Mouse (Mus musculus): ENCODE results near the gene Gpr146. TPM values are rescaled to one million over a fixed set of nuclear protein-coding genes. Genes with fewer than 3 reads are reported as not detected.
A peak's percentile ranks its signal among the peaks of the same experiment; 100 is the strongest.

Gpr146 gene
- polyA plus RNA-seq, 1 experiment from 2014 or later = 1.8 TPM

DNA sequence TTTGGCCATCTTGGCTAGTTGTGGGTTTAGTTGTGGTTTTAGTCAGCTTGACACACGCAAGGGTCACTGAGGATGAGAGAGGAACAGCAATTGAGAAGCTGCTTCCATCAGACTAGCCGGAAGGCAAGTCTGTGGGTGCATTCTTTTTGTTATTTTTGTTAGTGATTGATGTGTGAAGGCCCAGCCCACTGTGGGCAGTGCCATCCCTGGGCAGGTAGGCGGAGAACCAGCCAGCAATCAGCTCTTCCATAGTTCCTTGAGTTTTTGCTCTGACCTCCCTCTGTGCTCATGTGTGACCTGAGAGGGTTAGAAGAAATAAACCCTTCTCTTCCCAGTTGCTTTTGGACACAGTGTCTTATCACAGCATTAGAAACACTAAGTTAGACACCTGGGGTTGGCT is 4.4 kb upstream of the Gpr146 start:
- H3K9ac ChIP-seq (replicated peaks; ENCODE audit: low read length) = no peak overlapping the region
- no peak overlapping the region for H3K4me2 ChIP-seq (ENCODE audit: low read length)
- 79% methylated on average over 3 of the region's 3 CpGs for WGBS

DNA sequence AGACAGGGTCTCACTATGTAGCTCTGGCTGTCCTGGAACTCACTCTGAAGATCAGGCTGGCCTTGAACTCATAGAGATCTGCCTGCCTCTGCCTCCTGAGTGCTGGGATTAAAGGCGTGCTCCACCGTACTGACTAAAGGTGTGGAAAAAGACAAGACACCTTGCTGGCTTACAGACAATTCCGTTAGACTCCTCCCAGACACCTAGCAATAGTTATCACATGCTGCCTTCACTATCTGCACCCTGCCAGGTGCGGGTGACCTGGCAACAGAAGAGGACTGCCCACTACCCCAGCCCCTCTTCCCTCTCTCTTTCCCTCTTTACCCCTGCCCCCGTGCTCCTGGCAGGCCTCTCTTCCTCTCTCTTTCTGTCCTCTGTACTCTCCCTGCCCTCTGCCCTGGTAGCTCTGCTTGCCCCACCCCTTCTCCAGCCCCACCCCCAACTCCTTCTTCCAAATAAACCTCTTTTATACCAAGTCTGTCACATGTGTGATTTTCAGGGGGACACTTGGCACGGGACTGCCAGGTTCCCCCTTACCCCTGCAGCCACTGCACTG is 3.5 kb upstream of the Gpr146 start:
- H3K9me3 ChIP-seq (ENCODE audit: control insufficient read depth, low read length) = no peaks in the 10 kb centered on the region
- ATAC-seq (ENCODE audit: low FRiP score, low TSS enrichment) (no peak), DNase-seq (no peak)
- no peak overlapping the region for H3K4me3 ChIP-seq (replicated peaks; ENCODE audit: low read depth, low read length)
- no peak overlapping the region for H3K27ac ChIP-seq (replicated peaks; ENCODE audit: low read depth, low read length)
- H3K9ac ChIP-seq (replicated peaks; ENCODE audit: low read length) = no peak overlapping the region
- H3K4me1 ChIP-seq (ENCODE audit: control insufficient read depth, insufficient read depth, low read length) = peaks cover 15% of the 10 kb centered on the region
- no peaks in the 10 kb centered on the region for H3K36me3 ChIP-seq (ENCODE audit: control insufficient read depth, insufficient read depth, low read length)
- WGBS = 82% methylated on average over 6 of the region's 6 CpGs
- no peak overlapping the region for H3K4me2 ChIP-seq (ENCODE audit: low read length)
- H3K27me3 ChIP-seq (ENCODE audit: control insufficient read depth, insufficient read depth, low read length) = no peaks in the 10 kb centered on the region

More for the DNA sequence above, 4.4 kb upstream of the Gpr146 start:
- Histone ChIP-seq H3K27me3 (ENCODE audit: control insufficient read depth, insufficient read depth, low read length) (no peaks in the 10 kb centered on the region), H3K36me3 (ENCODE audit: control insufficient read depth, insufficient read depth, low read length) (no peaks in the 10 kb centered on the region), H3K27ac (replicated peaks; ENCODE audit: low read depth, low read length) (no peak overlapping the region), H3K4me3 (replicated peaks; ENCODE audit: low read depth, low read length) (no peak overlapping the region), H3K4me1 (ENCODE audit: control insufficient read depth, insufficient read depth, low read length) (peaks cover 15% of the 10 kb centered on the region), H3K9me3 (ENCODE audit: control insufficient read depth, low read length) (no peaks in the 10 kb centered on the region)
- DNase-seq (no peak), ATAC-seq (ENCODE audit: low FRiP score, low TSS enrichment) (no peak)

DNA sequence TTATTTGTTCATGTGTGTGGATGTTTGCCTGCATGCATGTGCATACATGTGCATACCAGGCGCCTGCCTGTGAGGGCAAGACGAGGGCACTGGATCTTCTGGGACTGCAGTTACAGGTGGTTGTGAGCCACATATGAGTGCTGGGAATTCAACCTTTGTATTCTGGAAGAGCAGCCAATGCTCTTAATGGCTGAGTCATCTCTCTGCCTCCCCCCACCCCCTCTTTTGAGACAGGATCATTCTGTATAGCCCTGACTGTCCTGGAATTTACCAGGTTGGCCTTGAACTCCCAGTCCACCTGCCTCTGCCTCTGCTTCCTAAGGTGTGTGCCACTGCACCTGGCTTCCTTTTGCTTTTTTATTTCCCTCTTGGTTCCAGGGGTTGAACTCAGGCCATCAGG is 2.7 kb upstream of the Gpr146 start:
- WGBS = 82% methylated on average over 2 of the region's 2 CpGs
- no peaks in the 10 kb centered on the region for H3K36me3 ChIP-seq (ENCODE audit: control insufficient read depth, insufficient read depth, low read length)
- DNase-seq = no peak
- no peaks in the 10 kb centered on the region for H3K27me3 ChIP-seq (ENCODE audit: control insufficient read depth, insufficient read depth, low read length)
- no peak for ATAC-seq (ENCODE audit: low FRiP score, low TSS enrichment)
- H3K4me3 ChIP-seq (replicated peaks; ENCODE audit: low read depth, low read length) = no peak overlapping the region
- H3K4me2 ChIP-seq (ENCODE audit: low read length) = no peak overlapping the region
- H3K9me3 ChIP-seq (ENCODE audit: control insufficient read depth, low read length) = no peaks in the 10 kb centered on the region
- no peak overlapping the region for H3K27ac ChIP-seq (replicated peaks; ENCODE audit: low read depth, low read length)
- no peak overlapping the region for H3K9ac ChIP-seq (replicated peaks; ENCODE audit: low read length)
- peaks cover 15% of the 10 kb centered on the region for H3K4me1 ChIP-seq (ENCODE audit: control insufficient read depth, insufficient read depth, low read length)

DNA sequence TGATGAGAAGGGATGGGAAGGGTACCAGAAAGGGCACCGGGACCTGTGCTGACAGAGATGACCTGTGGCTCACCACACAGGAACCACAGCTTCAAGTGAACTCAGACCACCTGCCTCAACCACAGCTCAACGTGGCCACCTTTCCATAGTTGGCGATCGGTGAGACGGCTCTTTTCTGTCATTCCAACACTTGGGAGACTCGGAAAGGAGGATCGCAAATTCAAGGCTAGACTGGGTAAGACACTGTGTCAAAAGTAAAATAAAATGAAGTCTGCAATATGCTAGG is 717 bp downstream of the Gpr146 start:
- H3K4me1 ChIP-seq (ENCODE audit: control insufficient read depth, insufficient read depth, low read length) = 0 out of 2 replicates have a peak, but pooled peaks cover 2% of the 10 kb centered on the region
- no peak overlapping the region for H3K9ac ChIP-seq (replicated peaks; ENCODE audit: low read length)
- no peak for DNase-seq
- no peaks in the 10 kb centered on the region for H3K36me3 ChIP-seq (ENCODE audit: control insufficient read depth, insufficient read depth, low read length)
- no peaks in the 10 kb centered on the region for H3K9me3 ChIP-seq (ENCODE audit: control insufficient read depth, low read length)
- WGBS = 93% methylated on average over 7 of the region's 7 CpGs
- H3K4me3 ChIP-seq (replicated peaks; ENCODE audit: low read depth, low read length) = no peak overlapping the region
- no peaks in the 10 kb centered on the region for H3K27me3 ChIP-seq (ENCODE audit: control insufficient read depth, insufficient read depth, low read length)
- H3K4me2 ChIP-seq (ENCODE audit: low read length) = no peak overlapping the region
- no peak for ATAC-seq (ENCODE audit: low FRiP score, low TSS enrichment)
- no peak overlapping the region for H3K27ac ChIP-seq (replicated peaks; ENCODE audit: low read depth, low read length)

DNA sequence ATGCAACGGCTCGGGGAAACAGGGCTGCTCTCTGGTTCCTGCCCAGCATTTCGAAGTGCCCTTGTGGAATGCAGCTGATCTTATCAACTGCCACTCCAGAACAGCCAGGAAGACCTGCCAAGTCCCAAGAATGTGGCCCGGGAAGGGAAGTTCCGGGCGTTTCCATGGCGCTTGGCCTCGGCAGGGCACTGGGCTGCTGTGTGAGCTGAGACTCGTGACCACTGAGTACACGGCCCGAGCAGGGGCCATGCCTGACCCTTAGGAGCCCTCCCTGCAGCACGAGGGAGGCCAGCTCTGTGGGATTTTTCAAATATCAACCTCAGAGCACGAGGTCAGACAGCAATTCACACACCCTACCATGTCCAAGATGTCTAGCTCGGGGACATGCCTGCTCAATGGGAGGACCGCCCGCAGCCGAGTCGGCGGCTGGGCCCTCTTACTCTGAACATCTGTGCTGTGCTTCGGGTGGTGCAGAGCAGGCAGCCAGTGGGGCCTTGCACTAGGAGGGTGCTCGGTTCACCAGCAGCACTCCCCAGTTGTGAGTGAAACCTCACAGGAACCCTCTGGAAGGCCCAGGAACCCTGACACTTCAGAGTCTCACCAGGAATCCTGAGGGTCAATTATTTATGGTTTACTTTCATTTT is 1.6 kb downstream of the Gpr146 start:
- Histone ChIP-seq H3K36me3 (ENCODE audit: control insufficient read depth, insufficient read depth, low read length) (no peaks in the 10 kb centered on the region), H3K4me1 (ENCODE audit: control insufficient read depth, insufficient read depth, low read length) (0 out of 2 replicates have a peak, but pooled peaks cover 2% of the 10 kb centered on the region), H3K27ac (replicated peaks; ENCODE audit: low read depth, low read length) (no peak overlapping the region; the same call in 1 of the 2 replicates), H3K4me2 (ENCODE audit: low read length) (no peak overlapping the region), H3K4me3 (replicated peaks; ENCODE audit: low read depth, low read length) (no peak overlapping the region), H3K27me3 (ENCODE audit: control insufficient read depth, insufficient read depth, low read length) (no peaks in the 10 kb centered on the region), H3K9me3 (ENCODE audit: control insufficient read depth, low read length) (no peaks in the 10 kb centered on the region), H3K9ac (replicated peaks; ENCODE audit: low read length) (no peak overlapping the region)
- ATAC-seq (ENCODE audit: low FRiP score, low TSS enrichment) (no peak), DNase-seq (peak; percentile 39)
- WGBS = 53% methylated on average over 21 of the region's 21 CpGs

DNA sequence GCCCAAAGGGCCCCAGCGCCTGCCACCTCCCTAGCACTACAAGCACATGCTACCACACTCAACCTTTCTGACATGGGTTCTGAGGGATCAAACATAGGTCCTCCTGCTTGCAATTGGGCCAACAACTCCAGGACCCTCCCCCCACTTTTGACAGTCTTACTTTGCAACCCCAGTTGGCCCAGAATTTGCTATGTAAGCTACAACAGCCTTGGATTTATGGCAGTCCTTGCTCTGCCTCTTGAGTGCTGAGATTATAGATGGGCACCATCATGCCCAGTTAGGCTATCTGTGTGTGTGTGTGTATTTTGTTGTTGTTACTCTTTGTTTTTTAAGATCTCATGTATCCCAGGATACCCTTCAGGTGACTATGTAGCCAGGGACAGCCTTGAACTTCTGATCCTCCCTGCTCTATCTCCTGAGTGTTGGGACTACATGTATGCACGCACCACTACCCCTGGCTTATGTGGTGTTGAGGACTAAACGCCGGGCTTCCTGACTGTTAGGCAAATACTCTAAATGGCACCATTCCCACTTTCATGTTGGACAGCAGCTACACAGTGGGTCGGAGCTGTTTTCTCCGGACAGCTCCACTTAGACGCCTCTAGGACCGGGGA is 2.4 kb downstream of the Gpr146 start:
- H3K4me2 ChIP-seq (ENCODE audit: low read length) = peak overlapping the region; percentile 89
- WGBS = 23% methylated on average over 8 of the region's 8 CpGs
- no peaks in the 10 kb centered on the region for H3K27me3 ChIP-seq (ENCODE audit: control insufficient read depth, insufficient read depth, low read length)
- 0 out of 2 replicates have a peak, but pooled peaks cover 2% of the 10 kb centered on the region for H3K4me1 ChIP-seq (ENCODE audit: control insufficient read depth, insufficient read depth, low read length)
- no peaks in the 10 kb centered on the region for H3K9me3 ChIP-seq (ENCODE audit: control insufficient read depth, low read length)
- H3K27ac ChIP-seq (replicated peaks; ENCODE audit: low read depth, low read length) = peak overlapping the region; percentile 20; the same call in 1 of the 2 replicates
- no peak for DNase-seq
- peak overlapping the region; percentile 62 for H3K4me3 ChIP-seq (replicated peaks; ENCODE audit: low read depth, low read length)
- H3K36me3 ChIP-seq (ENCODE audit: control insufficient read depth, insufficient read depth, low read length) = no peaks in the 10 kb centered on the region
- no peak for ATAC-seq (ENCODE audit: low FRiP score, low TSS enrichment)
- peak overlapping the region; percentile 66 for H3K9ac ChIP-seq (replicated peaks; ENCODE audit: low read length)

DNA sequence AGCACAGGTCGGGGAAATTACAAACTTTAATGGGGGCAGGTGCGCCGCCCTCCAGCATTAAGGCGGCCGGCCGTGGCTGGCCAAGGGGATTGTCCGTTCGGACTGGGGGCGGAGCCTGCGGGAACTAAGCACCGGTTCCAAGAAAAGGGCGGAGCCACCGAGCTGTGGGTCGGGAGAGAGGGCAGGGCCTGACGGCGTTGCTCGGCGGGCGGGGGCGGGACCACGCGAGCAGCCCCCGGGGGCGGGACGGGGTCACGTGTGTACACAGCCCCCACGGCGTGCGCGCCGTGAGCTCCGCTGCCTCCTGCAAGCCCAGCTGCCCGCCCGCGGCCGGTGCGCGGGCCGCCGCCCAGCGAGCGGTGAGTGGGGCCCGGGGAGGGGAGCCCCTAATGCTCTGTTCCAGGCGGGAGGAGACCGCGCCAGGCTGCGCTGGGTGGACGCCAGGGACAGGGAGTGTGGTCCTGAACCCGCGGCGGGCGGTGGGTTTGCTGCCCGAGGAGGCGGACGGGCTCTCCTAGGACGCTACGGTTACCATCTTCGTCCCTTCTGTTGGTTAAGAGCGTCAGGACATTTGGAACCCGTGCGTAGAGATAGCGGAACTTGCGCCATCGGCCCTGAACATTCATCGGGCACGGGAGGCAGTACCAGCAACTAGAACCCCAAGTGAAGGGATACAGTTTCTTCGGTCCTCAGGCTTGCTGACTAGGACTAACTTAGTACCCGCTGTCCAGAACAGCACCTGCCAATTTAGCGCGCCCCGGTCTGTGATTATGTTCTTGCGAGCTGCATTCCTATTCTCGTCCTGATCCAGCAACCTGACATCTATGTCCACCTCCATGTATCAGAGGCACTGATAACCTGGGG is 3.1 kb downstream of the Gpr146 start:
- 1% methylated on average over 73 of the region's 73 CpGs for WGBS
- peak; percentile 88 for DNase-seq
- 0 out of 2 replicates have a peak, but pooled peaks cover 2% of the 10 kb centered on the region for H3K4me1 ChIP-seq (ENCODE audit: control insufficient read depth, insufficient read depth, low read length)
- peak overlapping the region; percentile 66 for H3K9ac ChIP-seq (replicated peaks; ENCODE audit: low read length)
- peak overlapping the region; percentile 62 for H3K4me3 ChIP-seq (replicated peaks; ENCODE audit: low read depth, low read length)
- peak; percentile 83 for ATAC-seq (ENCODE audit: low FRiP score, low TSS enrichment)
- peak overlapping the region; percentile 89 for H3K4me2 ChIP-seq (ENCODE audit: low read length)
- H3K27me3 ChIP-seq (ENCODE audit: control insufficient read depth, insufficient read depth, low read length) = no peaks in the 10 kb centered on the region
- H3K9me3 ChIP-seq (ENCODE audit: control insufficient read depth, low read length) = no peaks in the 10 kb centered on the region
- H3K27ac ChIP-seq (replicated peaks; ENCODE audit: low read depth, low read length) = peak overlapping the region; percentile 20; the same call in 1 of the 2 replicates
- no peaks in the 10 kb centered on the region for H3K36me3 ChIP-seq (ENCODE audit: control insufficient read depth, insufficient read depth, low read length)

DNA sequence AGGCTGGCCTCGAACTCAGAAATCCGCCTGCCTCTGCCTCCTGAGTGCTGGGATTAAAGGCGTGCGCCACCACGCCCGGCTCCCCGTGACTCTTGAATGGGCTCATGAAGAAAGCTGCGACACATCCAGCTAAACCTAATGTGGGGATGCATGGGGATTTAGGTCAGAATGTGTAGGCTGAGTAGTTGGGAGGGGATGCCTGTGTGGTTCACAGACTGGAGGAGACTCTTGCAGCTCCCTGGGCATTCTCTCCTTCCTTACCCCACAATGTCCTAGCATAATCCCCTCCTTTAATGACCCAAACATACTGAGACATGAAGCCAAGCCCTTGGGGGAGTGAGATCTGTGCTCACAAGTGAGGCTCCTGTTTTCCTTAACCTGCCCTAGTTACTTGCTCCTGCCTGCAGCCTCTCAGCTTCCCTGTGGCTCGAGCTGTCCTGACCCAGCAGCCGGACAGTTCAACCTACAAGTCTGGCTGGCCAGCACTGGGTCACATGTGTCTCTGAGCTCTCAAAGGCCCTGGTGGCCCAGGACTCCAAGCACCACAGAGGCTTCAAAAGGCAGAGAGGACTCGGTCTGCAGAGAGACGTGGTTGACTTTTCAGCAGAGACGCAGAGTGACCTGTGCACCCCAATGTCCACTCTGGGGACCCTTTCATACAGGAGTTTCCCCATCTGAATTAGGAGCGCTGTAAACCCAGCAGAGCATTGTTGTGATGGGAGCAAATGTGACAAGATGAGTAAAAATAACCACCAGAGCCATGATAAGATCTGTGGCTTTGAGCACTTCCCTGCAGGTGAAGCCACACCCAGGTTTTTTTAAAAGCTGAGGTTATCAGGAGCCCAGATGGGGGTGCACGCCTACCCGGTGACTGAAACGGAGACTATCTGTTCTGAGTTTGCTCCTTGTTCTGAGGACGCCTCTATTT is 4.4 kb downstream of the Gpr146 start:
- DNase-seq (no peak), ATAC-seq (ENCODE audit: low FRiP score, low TSS enrichment) (no peak)
- Histone ChIP-seq H3K4me3 (replicated peaks; ENCODE audit: low read depth, low read length) (no peak overlapping the region), H3K4me2 (ENCODE audit: low read length) (no peak overlapping the region), H3K36me3 (ENCODE audit: control insufficient read depth, insufficient read depth, low read length) (no peaks in the 10 kb centered on the region), H3K9me3 (ENCODE audit: control insufficient read depth, low read length) (no peaks in the 10 kb centered on the region), H3K9ac (replicated peaks; ENCODE audit: low read length) (no peak overlapping the region), H3K27me3 (ENCODE audit: control insufficient read depth, insufficient read depth, low read length) (no peaks in the 10 kb centered on the region), H3K27ac (replicated peaks; ENCODE audit: low read depth, low read length) (no peak overlapping the region), H3K4me1 (ENCODE audit: control insufficient read depth, insufficient read depth, low read length) (0 out of 2 replicates have a peak, but pooled peaks cover 2% of the 10 kb centered on the region)
- WGBS = 82% methylated on average over 18 of the region's 18 CpGs
